Mouse (Mus musculus): Measurements from ENCODE around the gene Ptpro.

- TF ChIP-seq CTCF (IDR thresholded peaks at IDR 0.05; ENCODE audit: low read depth, low read length) = no peak
- no peak for TF ChIP-seq GATA1 (IDR thresholded peaks at IDR 0.05; ENCODE audit: borderline replicate concordance, low read length)
- no peak for TF ChIP-seq TAL1 (conservative IDR thresholded peaks at IDR 0.05; ENCODE audit: low read depth, low read length)
- no peak for TF ChIP-seq POLR2AphosphoS5 (IDR thresholded peaks at IDR 0.05; ENCODE audit: insufficient replicate concordance, low read depth, low read length)
- TF ChIP-seq GATA2 (IDR thresholded peaks at IDR 0.05; ENCODE audit: borderline replicate concordance, low read depth, low read length) = no peak
Observed at GRCm38 (mm10) chr6:137211441-137211840, 40.7 kb upstream of the Ptpro start.
